Mouse (Mus musculus): ENCODE results near the gene Tmem167b. TPM values are rescaled to one million over a fixed set of nuclear protein-coding genes. Genes with fewer than 3 reads are reported as not detected.
A peak's percentile ranks its signal among the peaks of the same experiment; 100 is the strongest.
"Not testable (repeated sequence)": the region's sequence is repeated elsewhere in the genome, so short reads cannot be mapped to it uniquely, and the experiment has no call there.

The Tmem167b gene
- polyA plus RNA-seq, 1 experiment from 2014 or later = 66.4 TPM

GRCm38 (mm10) chr3:108569636-108570035 is 7.4 kb upstream of the Tmem167b start:
- H3K9ac ChIP-seq (replicated peaks); H3K36me3 ChIP-seq; H3K4me2 ChIP-seq (replicated peaks); H3K9me3 ChIP-seq; H3K4me3 ChIP-seq (replicated peaks); ATAC-seq; H3K27me3 ChIP-seq: not testable (repeated sequence)
- 66% methylated on average over 3 of the region's 3 CpGs for WGBS
- Histone ChIP-seq H3K27ac (peak overlapping the region; percentile 44; the same call in 1 of the 2 replicates), H3K4me1 (replicated peaks) (peaks cover 38% of the 10 kb centered on the region)

GRCm38 (mm10) chr3:108567990-108568877 is 6.0 kb upstream of the Tmem167b start:
- H3K4me3 ChIP-seq (replicated peaks) = no peak overlapping the region
- peak overlapping the region; percentile 10; the same call in 1 of the 2 replicates for H3K9ac ChIP-seq (replicated peaks)
- H3K4me1 ChIP-seq (replicated peaks) = peaks cover 26% of the 10 kb centered on the region
- no peaks in the 10 kb centered on the region for H3K27me3 ChIP-seq
- no peaks in the 10 kb centered on the region for H3K36me3 ChIP-seq
- H3K9me3 ChIP-seq = no peaks in the 10 kb centered on the region
- 0 out of 2 replicates have a peak overlapping the region, but pooled peaks have one; percentile 5 for H3K4me2 ChIP-seq (replicated peaks)
- WGBS = 8% methylated on average over 15 of the region's 15 CpGs
- peak; percentile 49 for ATAC-seq
- peak overlapping the region; percentile 80 for H3K27ac ChIP-seq

- Histone ChIP-seq H3K4me1 (replicated peaks) (peaks cover 25% of the 10 kb centered on the region), H3K9ac (replicated peaks) (peak overlapping the region; percentile 44; the same call in 1 of the 2 replicates), H3K27me3 (no peaks in the 10 kb centered on the region), H3K27ac (peak overlapping the region; percentile 93), H3K36me3 (peaks cover 21% of the 10 kb centered on the region), H3K4me2 (replicated peaks) (peak overlapping the region; percentile 72), H3K9me3 (no peaks in the 10 kb centered on the region), H3K4me3 (replicated peaks) (peak overlapping the region; percentile 86)
- WGBS = 8% methylated on average over 4 of the region's 4 CpGs
- ATAC-seq = no peak
These were observed 1.0 kb upstream of the Tmem167b start for GRCm38 (mm10) chr3:108563309-108563708.

- peaks cover 21% of the 10 kb centered on the region for H3K4me1 ChIP-seq (replicated peaks)
- peaks cover 26% of the 10 kb centered on the region for H3K36me3 ChIP-seq
- no peaks in the 10 kb centered on the region for H3K27me3 ChIP-seq
- H3K9ac ChIP-seq (replicated peaks) = peak overlapping the region; percentile 44; the same call in 1 of the 2 replicates
- peak overlapping the region; percentile 72 for H3K4me2 ChIP-seq (replicated peaks)
- H3K27ac ChIP-seq = peak overlapping the region; percentile 93
- no peaks in the 10 kb centered on the region for H3K9me3 ChIP-seq
- peak; percentile 78 for ATAC-seq
- H3K4me3 ChIP-seq (replicated peaks) = peak overlapping the region; percentile 86
- 13% methylated on average over 15 of the region's 15 CpGs for WGBS
These were observed 558 bp upstream of the Tmem167b start for GRCm38 (mm10) chr3:108562777-108563271.

- Histone ChIP-seq H3K4me1 (replicated peaks) (peaks cover 24% of the 10 kb centered on the region), H3K27me3 (no peaks in the 10 kb centered on the region), H3K36me3 (peaks cover 35% of the 10 kb centered on the region), H3K9me3 (no peaks in the 10 kb centered on the region), H3K4me3 (replicated peaks) (no peak overlapping the region), H3K9ac (replicated peaks) (no peak overlapping the region), H3K27ac (no peak overlapping the region), H3K4me2 (replicated peaks) (no peak overlapping the region)
- WGBS = 93% methylated on average over 4 of the region's 4 CpGs
- no peak for ATAC-seq
These were observed 4.4 kb downstream of the Tmem167b start for GRCm38 (mm10) chr3:108557888-108558287.

- ATAC-seq = peak; percentile 96
- Histone ChIP-seq H3K4me1 (replicated peaks) (peaks cover 8% of the 10 kb centered on the region), H3K4me2 (replicated peaks) (peak overlapping the region; percentile 72), H3K36me3 (peaks cover 29% of the 10 kb centered on the region), H3K4me3 (replicated peaks) (peak overlapping the region; percentile 74), H3K9ac (replicated peaks) (peak overlapping the region; percentile 94), H3K9me3 (no peaks in the 10 kb centered on the region), H3K27ac (peak overlapping the region; percentile 93), H3K27me3 (no peaks in the 10 kb centered on the region)
- WGBS = 20% methylated on average over 20 of the region's 22 CpGs
These were observed 7.5 kb downstream of the Tmem167b start for GRCm38 (mm10) chr3:108554587-108555312.

- peak; percentile 80 for ATAC-seq
- Histone ChIP-seq H3K36me3 (peaks cover 23% of the 10 kb centered on the region), H3K9me3 (no peaks in the 10 kb centered on the region), H3K27ac (peak overlapping the region; percentile 93), H3K9ac (replicated peaks) (peak overlapping the region; percentile 94), H3K4me2 (replicated peaks) (peak overlapping the region; percentile 72), H3K27me3 (no peaks in the 10 kb centered on the region), H3K4me3 (replicated peaks) (peak overlapping the region; percentile 74), H3K4me1 (replicated peaks) (peaks cover 8% of the 10 kb centered on the region)
- under 1% methylated on average over 36 of the region's 42 CpGs for WGBS
These were observed 8.1 kb downstream of the Tmem167b start for GRCm38 (mm10) chr3:108554111-108554561.

- no peak for ATAC-seq
- Histone ChIP-seq H3K36me3 (no peaks in the 10 kb centered on the region), H3K27ac (no peak overlapping the region), H3K9ac (replicated peaks) (no peak overlapping the region), H3K9me3 (no peaks in the 10 kb centered on the region), H3K4me3 (replicated peaks) (no peak overlapping the region), H3K4me2 (replicated peaks) (no peak overlapping the region), H3K27me3 (no peaks in the 10 kb centered on the region), H3K4me1 (replicated peaks) (peaks cover 5% of the 10 kb centered on the region; the same call in 1 of the 2 replicates)
- WGBS = 84% methylated on average over 11 of the region's 11 CpGs
These were observed 20.0 kb downstream of the Tmem167b start for GRCm38 (mm10) chr3:108542299-108542698.

GRCm38 (mm10) chr3:108537303-108537702 is 25.0 kb downstream of the Tmem167b start:
- Histone ChIP-seq H3K9me3 (no peaks in the 10 kb centered on the region), H3K27me3 (peaks cover 6% of the 10 kb centered on the region; the same call in 1 of the 2 replicates), H3K36me3 (no peaks in the 10 kb centered on the region), H3K4me2 (replicated peaks) (peak overlapping the region; percentile 90), H3K4me1 (replicated peaks) (peaks cover 17% of the 10 kb centered on the region), H3K27ac (peak overlapping the region; percentile 46; the same call in 1 of the 2 replicates), H3K4me3 (replicated peaks) (peak overlapping the region; percentile 22), H3K9ac (replicated peaks) (no peak overlapping the region)
- 6% methylated on average over 17 of the region's 17 CpGs for WGBS
- ATAC-seq = peak; percentile 55

GRCm38 (mm10) chr3:108536517-108537260 is 25.6 kb downstream of the Tmem167b start, which contains the start of gene 5330417C22Rik:
5330417C22Rik (minus strand) TSS chr3:108536536.
- Histone ChIP-seq H3K36me3 (no peaks in the 10 kb centered on the region), H3K27me3 (peaks cover 6% of the 10 kb centered on the region; the same call in 1 of the 2 replicates), H3K9ac (replicated peaks) (peak within 1 kb of the TSS; percentile 57), H3K27ac (peak within 1 kb of the TSS; percentile 72), H3K4me2 (replicated peaks) (peak within 1 kb of the TSS; percentile 90), H3K4me3 (replicated peaks) (peak within 1 kb of the TSS; percentile 54), H3K9me3 (no peaks in the 10 kb centered on the region), H3K4me1 (replicated peaks) (peaks cover 17% of the 10 kb centered on the region)
- under 1% methylated on average over 35 of the region's 35 CpGs for WGBS
- peak; percentile 97 for ATAC-seq

Data from midbrain, embryonic 13.5 days (tissue).